Mouse (Mus musculus): ENCODE measurements around the gene Yes1.
"Not testable (repeated sequence)": the region's sequence is repeated elsewhere in the genome, so short reads cannot be mapped to it uniquely, and the experiment has no call there.

The Yes1 gene

DNA sequence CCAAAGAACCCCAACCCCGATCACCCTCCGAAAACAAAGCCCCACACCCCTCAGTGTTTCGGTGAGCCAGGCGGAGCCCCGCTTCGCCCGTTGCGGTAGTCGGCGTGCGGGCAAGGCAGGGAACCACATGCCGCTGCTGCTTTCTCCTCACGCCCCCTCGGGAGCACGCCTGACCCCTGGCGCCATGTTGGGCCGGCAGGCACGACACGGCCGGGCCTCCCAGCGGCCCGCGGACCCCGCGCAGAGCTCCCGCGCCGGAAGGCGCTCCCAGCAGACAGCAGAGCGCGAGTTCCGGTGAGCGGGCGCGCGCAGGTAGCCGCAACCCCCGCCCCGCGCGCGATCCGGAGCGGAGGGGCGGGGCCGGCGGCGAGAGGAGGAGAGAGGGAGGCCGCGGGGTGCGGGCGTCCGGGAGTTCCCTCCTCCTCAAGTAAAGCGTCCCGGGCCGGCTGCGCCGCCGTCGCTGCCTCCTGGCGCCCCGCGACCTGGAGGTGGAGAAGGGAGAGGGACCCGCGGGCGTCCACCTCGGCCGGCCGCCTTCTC, at the start of gene Yes1:
Gene Yes1, plus strand, starts transcription at position 371 of the 540 bp plus-strand sequence.
- DNase-seq (ENCODE audit: low spot score in 2 of 2) = peak; percentile 59 to 81

DNA sequence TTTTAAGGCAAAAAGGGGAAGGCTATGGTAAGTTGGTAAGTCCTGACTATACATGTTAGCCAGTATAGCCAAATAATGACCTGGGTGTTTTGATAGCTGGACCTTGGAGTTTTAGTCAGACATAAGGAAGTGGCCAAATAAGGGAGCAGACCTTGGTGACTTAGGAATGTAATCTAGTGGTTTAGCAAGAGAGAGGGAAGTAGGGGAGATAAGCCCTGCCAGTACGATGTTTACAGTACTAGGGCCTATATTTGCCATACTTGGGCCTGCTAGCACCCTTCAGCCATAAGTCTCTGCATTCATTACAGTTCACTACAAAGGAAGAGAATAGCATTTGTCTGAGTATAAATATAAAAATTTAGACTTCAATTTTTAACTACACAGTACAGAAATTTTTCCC, 46.3 kb upstream of the Yes1 start:
- no peak for DNase-seq (ENCODE audit: low spot score in 2 of 2)

DNA sequence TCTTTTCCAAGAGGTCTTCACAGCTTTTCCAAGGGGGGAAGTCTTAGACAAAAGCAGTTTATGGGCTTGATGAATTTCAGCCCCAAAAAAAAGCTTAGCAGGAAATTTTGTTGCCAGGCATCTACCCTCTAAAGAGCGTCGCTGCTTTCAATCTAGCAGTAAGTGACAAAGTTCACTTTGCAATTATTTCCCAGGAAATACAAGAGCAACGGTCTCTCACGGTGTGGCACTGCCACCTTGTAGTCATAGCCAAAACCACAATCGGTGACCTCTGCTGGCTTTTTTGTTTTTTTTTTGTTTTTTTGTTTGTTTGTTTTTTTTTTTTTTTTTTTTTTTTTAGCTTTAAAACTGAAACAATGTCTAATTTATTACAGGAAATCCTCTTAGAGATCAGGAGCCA, 39.2 kb upstream of the Yes1 start:
- no peak for DNase-seq (ENCODE audit: low spot score in 2 of 2)

DNA sequence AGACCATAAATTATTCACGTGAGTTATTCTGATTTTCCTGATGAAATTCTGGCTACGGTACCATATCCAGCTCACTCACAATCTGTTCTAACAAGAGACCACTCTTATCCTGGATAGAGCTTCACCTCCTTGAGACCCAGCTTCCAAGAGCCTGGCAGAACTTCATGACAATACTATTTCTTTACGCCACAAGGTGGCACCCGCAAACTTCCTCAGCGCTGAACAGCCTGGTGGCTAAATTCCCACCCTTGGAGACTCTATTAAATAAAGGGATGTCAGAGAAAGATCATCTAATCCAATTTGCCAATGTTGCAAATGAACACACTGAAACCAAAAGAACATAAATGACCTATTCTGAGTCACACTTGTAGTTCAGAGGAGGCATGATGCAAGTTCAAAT, 22.8 kb upstream of the Yes1 start:
- peak in 1 of 2 experiments; percentile 27 for DNase-seq (ENCODE audit: low spot score in 2 of 2)

DNA sequence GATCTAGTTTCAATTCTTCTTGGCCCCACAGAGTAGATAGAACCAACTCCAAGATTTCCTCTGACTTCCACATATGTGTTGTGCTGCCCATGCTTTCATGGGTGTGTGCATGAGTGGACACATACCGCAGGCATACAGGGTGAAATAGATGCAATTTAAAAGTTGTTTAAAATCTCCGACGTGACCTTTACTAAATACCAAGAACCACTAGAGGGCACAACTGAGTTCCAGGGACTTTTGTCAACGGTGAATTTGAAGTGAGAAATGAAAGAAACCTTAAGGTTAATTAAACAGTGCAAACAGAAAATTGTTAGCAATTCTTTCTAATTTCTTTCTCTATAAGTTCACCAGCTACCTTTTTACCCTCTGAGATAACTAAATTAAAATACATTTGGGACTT, 17.2 kb upstream of the Yes1 start:
- peak in 1 of 2 experiments; percentile 41 for DNase-seq (ENCODE audit: low spot score in 2 of 2)

DNA sequence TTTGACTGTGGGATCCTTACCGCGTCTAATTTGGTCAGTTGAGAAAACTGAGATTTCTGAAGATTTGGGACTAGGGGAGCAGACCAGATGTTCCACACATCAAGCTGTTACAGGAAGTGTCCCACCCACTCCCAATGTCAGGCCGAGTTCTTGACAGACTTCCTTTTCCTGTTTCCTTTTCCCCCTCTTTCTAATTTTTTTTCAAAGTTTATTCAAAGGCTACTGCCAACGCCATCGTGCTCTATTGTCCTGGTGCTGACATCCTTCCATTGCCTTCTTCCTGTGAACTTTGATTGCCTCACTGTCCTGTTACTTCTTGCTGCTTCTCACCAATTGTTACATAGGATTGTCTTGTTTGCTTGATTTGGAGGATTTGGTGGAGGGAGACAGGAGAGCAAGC, 16.6 kb upstream of the Yes1 start:
- no peak for DNase-seq (ENCODE audit: low spot score in 2 of 2)

DNA sequence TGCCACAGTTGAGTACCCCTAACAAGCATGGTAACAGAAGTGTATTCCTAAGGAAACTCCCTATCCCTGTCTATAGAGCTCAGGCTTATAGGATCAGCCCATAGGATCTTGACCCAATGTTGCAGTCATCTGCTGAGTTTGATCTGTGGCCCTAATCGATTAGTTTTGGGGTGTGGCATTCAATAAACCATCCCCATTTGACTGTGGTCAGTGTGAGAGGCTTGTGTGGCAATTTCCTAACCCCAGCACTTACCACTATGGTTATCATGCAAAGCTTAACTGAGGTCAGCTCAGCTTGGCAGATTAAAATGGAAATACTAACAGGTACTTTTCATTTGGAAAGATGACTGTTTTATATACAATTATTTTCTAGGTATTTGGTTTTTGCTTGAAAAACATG, 5.1 kb upstream of the Yes1 start:
- no peak for DNase-seq (ENCODE audit: low spot score in 2 of 2)

DNA sequence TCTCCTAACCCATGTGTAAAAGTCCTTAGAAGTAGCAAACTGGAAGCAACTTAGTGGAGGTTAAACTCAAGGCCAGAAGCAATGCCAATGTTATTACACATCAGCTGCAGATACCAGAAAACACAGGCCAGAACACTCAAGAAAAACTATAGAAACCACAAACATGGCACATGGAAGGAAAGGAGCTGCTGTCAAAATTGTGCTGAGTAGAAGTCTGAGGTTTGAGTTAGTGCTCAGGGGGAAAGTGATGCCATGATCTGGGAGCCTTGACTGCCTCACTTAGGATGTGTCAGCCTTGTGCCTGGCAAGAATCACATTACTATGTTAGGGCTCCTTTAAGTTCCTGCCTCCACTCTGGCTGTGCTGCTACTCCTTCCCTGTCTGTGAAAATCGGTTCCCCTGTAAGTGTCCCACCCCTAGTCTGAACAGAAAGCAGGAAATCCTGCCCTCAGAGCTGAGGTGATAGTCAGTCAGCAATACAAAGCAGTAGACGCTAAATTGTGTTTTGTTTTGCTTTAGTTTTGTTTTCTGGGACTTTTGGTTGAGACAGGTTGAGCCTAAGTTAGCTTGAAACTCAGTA, 3.1 kb upstream of the Yes1 start:
- DNase-seq (ENCODE audit: low spot score in 2 of 2) = no peak

DNA sequence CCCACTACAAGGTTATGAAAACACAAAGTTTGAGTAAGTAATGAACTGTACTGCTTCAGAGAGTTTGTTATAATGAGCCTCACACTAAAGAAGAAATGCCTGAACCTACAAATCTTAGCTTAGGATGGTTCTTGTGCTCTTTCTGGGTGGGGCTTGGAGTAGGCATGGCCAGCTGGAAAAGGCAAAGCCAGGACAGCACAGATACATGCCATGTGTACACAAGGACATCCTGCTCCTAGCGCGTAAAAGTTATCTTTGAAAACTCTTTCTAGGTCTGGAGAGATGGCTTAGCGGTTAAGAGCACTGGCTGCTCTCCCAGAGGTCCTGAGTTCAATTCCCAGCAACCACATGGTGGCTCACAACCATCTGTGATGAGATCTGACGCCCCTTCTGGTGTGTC, 2.5 kb upstream of the Yes1 start:
- no peak for DNase-seq (ENCODE audit: low spot score in 2 of 2)

DNA sequence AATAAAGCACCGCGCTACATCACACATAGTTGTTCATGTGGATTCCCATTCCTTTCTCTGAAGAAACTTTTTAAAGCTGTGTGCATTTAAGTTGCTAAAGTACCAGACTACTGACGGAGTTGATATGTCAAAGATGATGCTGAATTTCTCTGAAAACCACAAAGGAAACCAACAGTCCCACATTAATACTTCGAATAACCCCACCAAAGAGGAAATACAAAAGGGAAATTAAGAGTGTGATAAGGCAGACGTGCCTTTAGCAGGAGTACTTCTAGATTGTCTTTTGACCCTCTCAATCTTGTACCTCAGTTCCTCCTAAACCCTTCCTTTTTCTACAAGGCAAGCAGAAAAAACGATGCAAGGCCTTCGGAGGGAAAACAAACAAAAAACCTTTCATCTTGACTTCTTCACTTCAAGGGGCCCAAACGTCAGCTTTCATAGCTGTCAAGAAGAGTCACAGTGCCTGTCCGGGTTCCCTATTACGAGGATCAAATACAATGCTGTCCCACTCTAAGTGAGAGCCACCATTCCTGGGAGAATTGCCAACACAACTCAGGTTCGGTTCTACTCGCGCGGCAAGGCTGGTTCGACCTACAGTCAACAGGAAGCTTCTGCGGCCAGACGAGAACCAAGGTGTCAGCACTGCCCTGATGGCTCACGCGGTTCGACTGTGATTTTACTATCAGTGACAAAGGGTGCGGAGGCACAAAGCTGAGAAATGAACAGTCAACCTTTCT, 739 bp upstream of the Yes1 start:
- no peak for DNase-seq (ENCODE audit: low spot score in 2 of 2)

DNA sequence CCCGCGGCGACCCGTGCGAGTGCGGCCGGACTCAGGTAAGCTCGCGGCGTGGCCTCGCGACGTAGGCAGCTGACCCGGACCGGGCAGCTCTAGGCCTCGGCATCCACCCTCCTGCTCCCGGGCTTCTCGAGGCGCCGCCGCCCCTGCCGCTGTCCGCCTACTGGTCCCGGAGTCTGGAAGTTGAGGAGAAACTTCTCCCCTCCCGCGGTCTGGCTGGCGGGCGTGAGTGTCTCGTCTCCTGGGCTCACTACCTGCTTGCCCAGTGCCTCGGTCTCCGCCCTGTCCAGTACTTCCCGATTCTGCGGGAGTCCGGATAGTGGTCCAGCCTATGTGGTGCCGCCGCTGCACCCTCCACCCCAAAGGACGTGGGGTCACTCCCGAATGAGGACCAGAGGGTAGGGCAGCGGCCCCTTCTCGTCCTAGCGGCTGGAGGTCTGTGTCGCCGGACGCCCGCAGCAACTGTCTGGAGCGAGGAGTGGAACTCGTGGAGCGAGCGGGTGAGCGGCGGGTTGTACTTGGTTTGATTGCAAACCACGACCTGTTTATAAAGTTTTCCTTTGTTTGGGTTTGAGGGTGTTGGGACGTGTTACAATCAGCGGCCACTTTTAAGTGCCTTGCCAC, 480 bp downstream of the Yes1 start:
- DNase-seq (ENCODE audit: low spot score in 2 of 2) = peak; percentile 17 to 18

DNA sequence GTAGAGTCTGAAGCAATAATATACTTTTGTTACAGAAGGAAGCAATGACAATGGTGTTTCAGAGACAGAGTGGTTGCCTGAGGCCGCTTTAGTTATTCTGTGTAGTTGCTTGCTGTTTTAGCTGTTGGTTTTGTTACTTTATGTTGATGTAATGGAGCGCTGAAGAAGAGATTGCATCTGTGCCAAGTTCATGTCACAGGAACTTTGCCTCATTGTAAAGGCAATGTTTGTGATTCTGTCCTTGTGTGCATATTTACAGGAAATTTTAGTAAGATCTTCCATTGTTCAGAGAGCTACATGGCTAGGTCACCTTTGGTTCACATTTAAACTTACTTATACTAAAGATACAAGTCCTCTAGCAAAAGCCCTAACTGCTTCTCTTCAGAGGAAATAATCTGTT, 3.3 kb downstream of the Yes1 start:
- DNase-seq (ENCODE audit: low spot score in 2 of 2) = no peak

DNA sequence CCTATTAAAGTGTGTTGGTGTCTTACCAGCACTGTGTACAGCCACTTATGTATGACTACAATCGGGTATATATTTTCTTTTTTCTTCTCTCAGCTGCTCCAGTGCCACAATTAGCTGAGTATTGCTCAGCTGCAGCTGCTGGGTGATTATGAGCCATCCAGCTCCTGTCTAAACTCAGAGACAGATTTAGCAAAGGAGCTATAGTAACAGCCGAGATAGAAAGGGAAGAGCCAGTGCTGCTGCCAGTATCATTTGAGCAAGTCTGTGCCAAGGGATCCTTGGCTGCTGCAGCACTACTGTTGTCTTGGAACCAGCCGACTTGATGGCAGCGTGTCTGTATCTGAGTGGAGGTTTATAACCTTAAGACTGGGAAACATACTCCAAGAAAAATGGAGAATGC, 3.7 kb downstream of the Yes1 start:
- no peak for DNase-seq (ENCODE audit: low spot score in 2 of 2)

DNA sequence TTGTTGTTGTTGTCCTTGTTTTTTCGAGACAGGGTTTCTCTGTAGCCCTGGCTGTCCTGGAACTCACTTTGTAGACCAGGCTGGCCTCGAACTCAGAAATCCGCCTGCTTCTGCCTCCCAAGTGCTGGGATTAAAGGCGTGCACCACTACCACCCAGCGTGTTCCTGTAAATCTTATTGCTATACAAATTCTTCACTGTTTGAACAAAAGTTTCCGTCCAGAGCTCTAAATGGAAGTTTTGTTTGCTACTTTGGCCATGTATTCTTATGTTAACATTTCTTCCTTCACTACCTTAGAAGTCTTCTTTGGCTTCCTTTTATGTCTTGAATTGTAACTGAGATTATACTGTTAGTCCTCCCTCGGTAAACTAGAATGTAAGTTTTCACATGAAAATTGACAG, 5.5 kb downstream of the Yes1 start:
- DNase-seq (ENCODE audit: low spot score in 2 of 2) = not testable (repeated sequence)

DNA sequence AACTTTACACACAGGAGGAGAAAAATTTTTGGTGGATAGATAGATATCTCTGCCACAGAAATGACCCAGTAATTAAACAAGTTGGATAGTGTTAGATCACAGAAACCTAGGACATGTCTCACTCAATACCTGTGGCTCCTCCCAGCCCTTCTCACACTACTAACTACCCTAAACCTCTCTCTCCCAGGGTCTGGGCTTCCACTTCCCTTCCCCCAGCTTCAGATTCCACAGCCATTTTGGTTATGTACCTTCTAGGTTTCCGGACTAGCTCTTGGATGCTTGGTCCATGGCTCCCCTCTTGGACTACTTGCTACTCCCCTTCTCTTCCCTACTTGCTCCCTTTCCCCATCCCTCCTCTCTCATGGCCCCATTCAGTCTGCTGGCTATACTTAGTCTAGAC, 6.9 kb downstream of the Yes1 start:
- DNase-seq (ENCODE audit: low spot score in 2 of 2) = no peak

DNA sequence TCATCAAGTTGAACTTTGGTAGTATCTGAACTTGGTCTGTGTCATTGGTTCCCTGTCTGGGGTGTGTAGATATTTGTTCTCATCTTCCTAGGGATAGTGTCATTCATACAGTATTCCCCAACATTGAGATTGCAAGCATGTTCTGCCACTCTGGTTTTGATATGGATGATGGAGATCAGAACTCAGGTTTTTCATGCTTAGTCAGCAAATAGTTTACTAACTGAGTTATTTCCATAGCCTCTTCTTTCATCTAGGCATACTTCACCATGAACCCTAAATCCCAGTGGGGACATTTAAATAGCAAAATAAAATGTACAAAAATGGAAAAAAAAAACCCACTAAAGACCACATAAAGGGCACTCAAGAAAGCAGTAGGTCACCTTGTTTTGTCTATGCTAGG, 12.7 kb downstream of the Yes1 start:
- DNase-seq (ENCODE audit: low spot score in 2 of 2) = no peak

DNA sequence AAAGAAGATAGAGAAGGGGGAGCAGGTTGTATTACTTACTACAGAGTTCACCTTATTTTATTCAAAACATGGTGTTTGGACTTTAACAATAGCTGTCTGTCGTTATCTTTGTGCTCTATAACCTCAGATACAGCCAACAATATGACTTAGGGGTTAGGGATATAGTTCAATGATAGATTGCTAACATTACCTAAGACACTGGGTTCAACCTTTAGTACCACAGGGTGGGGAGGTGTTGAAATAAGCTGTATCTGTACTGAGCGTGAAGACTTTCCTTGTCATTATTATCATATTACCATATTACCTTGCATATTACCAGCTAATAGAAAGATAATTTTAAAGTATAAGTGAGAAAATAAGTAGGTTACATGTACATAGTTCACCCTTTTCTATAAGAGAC, 13.8 kb downstream of the Yes1 start:
- no peak for DNase-seq (ENCODE audit: low spot score in 2 of 2)

DNA sequence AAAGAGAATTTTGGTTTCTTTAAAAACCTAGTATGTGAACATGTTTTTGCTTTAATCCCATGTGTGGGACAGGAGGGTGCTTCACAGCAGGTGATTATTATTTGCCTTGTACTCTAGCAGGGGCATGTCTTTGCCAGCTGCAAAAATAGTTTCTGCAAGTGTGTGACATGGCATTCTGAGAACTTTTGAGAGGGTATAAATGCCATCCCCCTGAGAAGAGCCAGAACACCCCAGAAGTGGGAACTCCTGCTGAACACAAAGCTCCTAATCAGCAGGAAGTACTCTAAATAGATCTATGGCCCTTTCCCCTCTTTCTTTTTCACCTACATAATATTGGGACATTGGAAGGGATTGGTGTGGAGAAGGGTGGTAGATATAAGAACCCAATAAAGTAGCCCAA, 22.2 kb downstream of the Yes1 start:
- no peak for DNase-seq (ENCODE audit: low spot score in 2 of 2)

DNA sequence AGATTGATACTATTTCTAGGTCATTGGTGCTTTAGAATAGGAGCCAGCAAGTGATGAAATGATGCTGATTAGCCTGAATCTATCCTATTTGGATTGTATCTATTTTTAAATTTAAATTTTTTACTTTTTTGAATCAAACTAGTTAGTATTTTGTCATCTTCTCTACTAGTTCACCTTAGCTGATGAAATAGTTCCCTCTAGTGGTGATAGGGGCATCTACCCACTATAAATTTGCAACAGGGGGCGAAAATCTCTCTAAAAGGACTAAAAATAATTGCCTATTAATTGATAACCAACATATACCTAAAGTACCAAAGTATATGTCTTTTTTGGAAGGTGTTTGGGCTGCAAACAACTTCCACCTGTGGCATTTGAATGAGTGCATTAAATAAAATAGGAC, 46.4 kb downstream of the Yes1 start:
- no peak for DNase-seq (ENCODE audit: low spot score in 2 of 2)

DNA sequence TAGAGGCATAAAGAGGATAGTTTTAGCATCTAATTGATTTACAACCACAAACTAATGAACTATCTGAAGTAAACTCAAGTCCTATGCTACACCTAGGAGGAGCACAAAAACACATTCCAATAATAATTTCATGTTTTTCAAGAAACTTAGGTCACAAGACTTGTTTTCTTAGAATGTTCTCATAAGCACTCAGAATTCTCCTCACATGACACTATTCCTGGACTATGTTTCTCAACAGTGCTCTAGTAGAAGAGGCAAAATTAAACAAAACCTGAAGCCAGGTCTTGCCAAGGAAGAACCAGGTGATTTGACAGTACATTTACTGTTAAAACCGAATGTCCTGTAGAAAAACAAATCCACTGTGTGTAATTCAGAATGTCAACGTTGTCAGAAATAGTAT, 71.5 kb downstream of the Yes1 start:
- no peak for DNase-seq (ENCODE audit: low spot score in 2 of 2)

DNA sequence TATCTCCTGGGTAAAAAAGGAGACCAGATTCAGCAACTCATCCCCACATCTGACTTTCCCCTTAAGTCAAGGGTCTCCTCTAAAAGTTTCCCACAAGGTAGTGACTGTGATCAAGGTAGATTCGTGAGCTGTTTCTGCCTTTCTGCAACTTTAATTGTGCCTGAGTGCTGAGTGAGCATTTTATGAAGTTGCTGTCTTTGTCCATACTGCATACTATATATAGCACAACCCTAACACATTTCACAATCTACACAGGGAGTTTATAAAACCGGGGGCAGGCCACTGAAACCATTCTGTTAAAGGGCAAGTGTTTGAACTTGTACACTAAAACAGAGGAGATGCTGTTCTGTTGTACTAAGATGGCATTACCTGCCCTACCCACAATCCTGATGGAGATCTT, 82.4 kb downstream of the Yes1 start:
- no peak for DNase-seq (ENCODE audit: low spot score in 2 of 2)

DNA sequence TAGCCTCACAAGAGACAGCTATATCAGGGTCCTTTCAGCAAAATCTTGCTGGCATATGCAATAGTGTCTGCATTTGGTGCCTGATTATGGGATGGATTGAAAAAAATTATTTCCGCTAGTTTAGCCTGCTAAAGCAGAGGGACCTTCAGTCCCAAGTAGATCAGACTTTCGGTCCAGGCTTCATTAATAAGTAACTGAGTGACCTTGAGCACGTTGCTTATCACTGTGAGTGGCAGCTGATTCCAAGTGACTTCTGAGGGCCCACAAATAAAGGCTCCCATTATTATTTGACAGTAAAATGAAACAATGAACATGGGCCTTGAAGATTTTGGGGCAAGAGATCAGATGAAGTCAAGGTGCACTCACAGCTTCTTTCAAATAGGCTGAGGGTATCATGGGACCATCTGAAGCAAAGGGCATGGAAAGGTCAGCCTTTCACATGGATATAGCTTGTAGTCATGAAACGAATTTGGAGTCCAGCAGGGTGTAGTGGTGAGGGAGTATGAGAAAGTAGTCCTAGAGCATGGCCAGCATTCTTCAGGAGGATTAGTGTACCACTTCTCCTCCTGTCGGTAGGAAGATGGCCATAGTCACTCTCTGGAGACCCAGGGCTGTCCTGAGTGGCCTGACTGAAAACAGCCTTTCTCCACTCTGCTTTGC, 86.4 kb downstream of the Yes1 start:
- no peak for DNase-seq (ENCODE audit: low spot score in 2 of 2)

Measured in thymus, postnatal 10 days (tissue).